Mouse (Mus musculus) kidney, adult 2 months (tissue): ENCODE results near the gene Plxdc2. TPM values are rescaled to one million over a fixed set of nuclear protein-coding genes. Genes with fewer than 3 reads are reported as not detected.

Source experiments
- DNase-seq: peaks from one replicate; pipeline ENCODE4 v3.0.0; 2021
- H3K27ac ChIP-seq: fragments of 200-500 bp; 2 replicates; pipeline ENCODE4 v1.5.1; 2012; ENCODE audit warnings: low read depth, low read length, control low read depth, inconsistent platforms; ENCODE audit not compliant: insufficient read depth
- H3K27me3 ChIP-seq: fragments of 200-500 bp; replicated peaks from 2 replicates; pipeline ENCODE4 v1.6.1; 2012; ENCODE audit warnings: mild to moderate bottlenecking, moderate library complexity, low read length, inconsistent platforms; ENCODE audit not compliant: control insufficient read depth, insufficient read depth
- H3K36me3 ChIP-seq: fragments of 200-500 bp; 2 replicates; pipeline ENCODE4 v1.6.1; 2012; ENCODE audit warnings: mild to moderate bottlenecking, moderate library complexity, low read length, inconsistent platforms; ENCODE audit not compliant: control insufficient read depth, insufficient read depth
- H3K4me1 ChIP-seq: fragments of 200-500 bp; 2 replicates; pipeline ENCODE4 v1.6.1; 2011; ENCODE audit warnings: low read length; ENCODE audit not compliant: control insufficient read depth, insufficient read depth
- H3K4me3 ChIP-seq: fragments of 200-500 bp; 2 replicates; pipeline ENCODE4 v1.5.1; 2011; ENCODE audit warnings: mild to moderate bottlenecking, low read depth, low read length, control low read depth; ENCODE audit not compliant: insufficient read depth
- CTCF ChIP-seq: fragments of 200-500 bp; conservative IDR thresholded peaks from 2 replicates; pipeline ENCODE4 v1.5.1; 2011; ENCODE audit warnings: low read depth, mild to moderate bottlenecking, control low read depth, low read length, moderate library complexity, mixed read lengths; ENCODE audit not compliant: insufficient read depth, insufficient read length
- POLR2A ChIP-seq: fragments of 200-500 bp; IDR thresholded peaks from one replicate; pipeline ENCODE4 v1.6.1; 2011; ENCODE audit warnings: low read depth, low read length, control low read depth
- WGBS: fragments of 180-500 bp; shearing (Covaris S2); methylation state at CpG from one replicate; pipeline ENCODE4 v1.1.7; 2018; 5-methylcytosine and 5-hydroxymethylcytosine counted together
- polyA plus RNA-seq: library from polyadenylated mRNA; depleted of rRNA; stranded (reverse); fragments of >200 nt; gene quantifications from 2 replicates; pipeline ENCODE4 v1.2.3, GENCODE M21; 2012; rRNA removed

Gene Plxdc2
- 32.6 and 34.3 TPM in 2 replicates for polyA plus RNA-seq

- WGBS = under 1% methylated on average over 43 of the region's 45 CpGs
- TF ChIP-seq CTCF (no peak), POLR2A (peak; percentile 40)
- H3K27me3 ChIP-seq = no peaks in the 10 kb centered on the region
- peak within 1 kb of the TSS; percentile 95 for H3K27ac ChIP-seq
- H3K36me3 ChIP-seq = no peaks in the 10 kb centered on the region
- peak within 1 kb of the TSS; percentile 82 for H3K4me3 ChIP-seq
- DNase-seq = peak; percentile 85
- H3K4me1 ChIP-seq = peaks cover 4% of the 10 kb centered on the region; the same call in 1 of the 2 replicates
These were observed at the start of gene Plxdc2 for GRCm38 (mm10) chr2:16356106-16356818. Gene Plxdc2, plus strand, starts transcription at chr2:16356304.

- no peak overlapping the region for H3K27ac ChIP-seq
- H3K36me3 ChIP-seq = no peaks in the 10 kb centered on the region
- WGBS = 41% methylated on average over 2 of the region's 2 CpGs
- no peaks in the 10 kb centered on the region for H3K27me3 ChIP-seq
- no peak for TF ChIP-seq CTCF
- TF ChIP-seq POLR2A = no peak
- peak; percentile 1 for DNase-seq
- no peaks in the 10 kb centered on the region for H3K4me1 ChIP-seq
- H3K4me3 ChIP-seq = no peak overlapping the region
These were observed 45.7 kb upstream of the Plxdc2 start for GRCm38 (mm10) chr2:16310387-16310786.

GRCm38 (mm10) chr2:16312400-16313070 lies 43.6 kb upstream of the Plxdc2 start:
- WGBS = 48% methylated on average over 4 of the region's 4 CpGs
- no peaks in the 10 kb centered on the region for H3K36me3 ChIP-seq
- peak; percentile 29 for DNase-seq
- no peak overlapping the region for H3K4me3 ChIP-seq
- no peak for TF ChIP-seq POLR2A
- no peak for TF ChIP-seq CTCF
- H3K27me3 ChIP-seq = no peaks in the 10 kb centered on the region
- no peaks in the 10 kb centered on the region for H3K4me1 ChIP-seq
- no peak overlapping the region for H3K27ac ChIP-seq

DNA sequence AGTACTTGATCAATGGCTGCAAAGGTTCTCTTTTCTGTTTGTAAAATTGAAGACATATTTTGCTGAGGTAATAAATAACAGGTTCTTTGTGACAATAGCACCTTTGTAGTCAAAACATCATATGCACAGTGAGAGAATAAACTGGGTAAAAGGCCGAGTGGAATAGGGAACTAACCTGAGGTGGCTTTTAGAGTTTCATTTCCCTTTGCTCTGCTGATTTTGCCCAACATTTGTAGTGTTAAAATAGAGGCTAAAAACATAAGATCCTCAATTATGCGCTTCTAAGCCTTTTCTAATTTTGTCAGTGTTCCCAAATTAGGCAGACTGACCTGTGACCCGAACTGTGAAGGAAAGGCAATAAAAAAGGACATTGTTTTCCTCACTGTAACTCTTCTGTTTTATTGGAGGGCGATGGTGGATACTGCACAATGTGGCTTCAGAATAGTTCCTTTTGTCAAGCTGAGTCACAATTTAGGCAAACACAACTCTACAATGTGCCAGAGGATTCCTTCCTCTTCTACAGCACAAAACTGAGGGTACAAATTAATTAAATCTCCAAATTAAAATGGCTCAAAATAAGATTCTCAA lies 20.8 kb upstream of the Plxdc2 start:
- H3K36me3 ChIP-seq = no peaks in the 10 kb centered on the region
- H3K27ac ChIP-seq = no peak overlapping the region
- TF ChIP-seq POLR2A (no peak), CTCF (no peak)
- no peaks in the 10 kb centered on the region for H3K4me1 ChIP-seq
- 39% methylated on average over 4 of the region's 4 CpGs for WGBS
- H3K4me3 ChIP-seq = no peak overlapping the region
- DNase-seq = peak; percentile 3
- no peaks in the 10 kb centered on the region for H3K27me3 ChIP-seq

- DNase-seq = no peak
- Histone ChIP-seq H3K4me3 (no peak overlapping the region), H3K36me3 (no peaks in the 10 kb centered on the region), H3K4me1 (no peaks in the 10 kb centered on the region), H3K27me3 (no peaks in the 10 kb centered on the region), H3K27ac (no peak overlapping the region)
- TF ChIP-seq CTCF (no peak), POLR2A (no peak)
- 81% methylated on average over 2 of the region's 2 CpGs for WGBS
These were observed 11.5 kb upstream of the Plxdc2 start for GRCm38 (mm10) chr2:16344564-16344963.

- Histone ChIP-seq H3K36me3 (no peaks in the 10 kb centered on the region), H3K4me1 (no peaks in the 10 kb centered on the region), H3K27ac (no peak overlapping the region), H3K27me3 (no peaks in the 10 kb centered on the region), H3K4me3 (no peak overlapping the region)
- no peak for DNase-seq
- WGBS = 75% methylated on average over 3 of the region's 3 CpGs
- TF ChIP-seq POLR2A = no peak
- no peak for TF ChIP-seq CTCF
These were observed 5.0 kb upstream of the Plxdc2 start for GRCm38 (mm10) chr2:16351106-16351505.

- 1% methylated on average over 22 of the region's 22 CpGs for WGBS
- TF ChIP-seq POLR2A (no peak), CTCF (no peak)
- H3K4me1 ChIP-seq = peaks cover 4% of the 10 kb centered on the region; the same call in 1 of the 2 replicates
- H3K27me3 ChIP-seq = no peaks in the 10 kb centered on the region
- H3K4me3 ChIP-seq = peak overlapping the region; percentile 82
- peak; percentile 11 for DNase-seq
- no peaks in the 10 kb centered on the region for H3K36me3 ChIP-seq
- H3K27ac ChIP-seq = no peak overlapping the region
These were observed 446 bp upstream of the Plxdc2 start for GRCm38 (mm10) chr2:16355611-16356105.
